Mouse (Mus musculus) myocyte (in vitro differentiated cells): Measurements from ENCODE around the gene Rtbdn. TPM values are rescaled to one million over a fixed set of nuclear protein-coding genes. Genes with fewer than 3 reads are reported as not detected.

Experiments
- H3K27me3 ChIP-seq: one replicate; pipeline ENCODE4 v1.6.1; 2011; ENCODE audit not compliant: control insufficient read depth, insufficient read depth, insufficient read length
- H3K36me3 ChIP-seq: one replicate; pipeline ENCODE4 v1.6.1; 2011; ENCODE audit not compliant: control insufficient read depth, insufficient read depth
- H3K4me2 ChIP-seq: one replicate; pipeline ENCODE4 v1.6.1; 2011; ENCODE audit warnings: low read depth, control low read depth
- H3K4me3 ChIP-seq: one replicate; pipeline ENCODE4 v1.5.1; 2011; ENCODE audit warnings: mild to moderate bottlenecking, control low read depth, moderate library complexity
- H3K79me2 ChIP-seq: one replicate; pipeline ENCODE4 v1.6.1; 2011; ENCODE audit not compliant: control insufficient read depth, insufficient read depth
- H3ac ChIP-seq: one replicate; pipeline ENCODE4 v1.6.1; 2011; ENCODE audit not compliant: control insufficient read depth, insufficient read length
- CEBPB ChIP-seq: IDR thresholded peaks from 2 replicates; pipeline ENCODE4 v1.6.1; 2011; ENCODE audit warnings: mild to moderate bottlenecking, moderate library complexity; ENCODE audit not compliant: poor library complexity, insufficient read depth, severe bottlenecking
- E2F4 ChIP-seq: IDR thresholded peaks from one replicate; pipeline ENCODE4 v1.6.1; 2011; ENCODE audit warnings: mild to moderate bottlenecking, control low read depth, moderate library complexity; ENCODE audit not compliant: insufficient read depth
- MAX ChIP-seq: IDR thresholded peaks from one replicate; pipeline ENCODE4 v1.6.1; 2011; ENCODE audit warnings: low read depth, mild to moderate bottlenecking, control low read depth
- MYOD1 ChIP-seq, 3 experiments: IDR thresholded peaks; one replicate each; pipeline ENCODE4 v1.6.1; 2011; ENCODE audit warnings: control low read depth in 2 of 3, low read depth in 2 of 3, mild to moderate bottlenecking in 2 of 3, moderate library complexity in 1 of 3; ENCODE audit not compliant: insufficient read length in 2 of 3, control insufficient read depth in 1 of 3
- MYOG ChIP-seq, 3 experiments: IDR thresholded peaks; one replicate each; pipeline ENCODE4 v1.6.1; 2011; ENCODE audit warnings: control low read depth in 2 of 3, low read depth in 2 of 3, mild to moderate bottlenecking in 2 of 3; ENCODE audit not compliant: insufficient read length in 2 of 3, control insufficient read depth in 1 of 3, insufficient read depth in 1 of 3
- POLR2A ChIP-seq: IDR thresholded peaks from one replicate; pipeline ENCODE4 v1.6.1; 2011; ENCODE audit warnings: low read depth, mild to moderate bottlenecking, control low read depth, moderate library complexity; ENCODE audit not compliant: insufficient read length
- POLR2AphosphoS2 ChIP-seq: IDR thresholded peaks from one replicate; pipeline ENCODE4 v1.6.1; 2011; ENCODE audit warnings: low read depth, control low read depth; ENCODE audit not compliant: insufficient read length
- REST ChIP-seq: IDR thresholded peaks from one replicate; pipeline ENCODE4 v1.6.1; 2011; ENCODE audit warnings: mild to moderate bottlenecking, control low read depth, moderate library complexity; ENCODE audit not compliant: insufficient read depth, insufficient read length
- SRF ChIP-seq: IDR thresholded peaks from one replicate; pipeline ENCODE4 v1.6.1; 2011; ENCODE audit warnings: low read depth; ENCODE audit not compliant: control insufficient read depth, insufficient read length
- TCF12 ChIP-seq: IDR thresholded peaks from one replicate; pipeline ENCODE4 v1.6.1; 2011; ENCODE audit warnings: mild to moderate bottlenecking, control low read depth; ENCODE audit not compliant: poor library complexity, insufficient read depth, severe bottlenecking
- TCF3 ChIP-seq: IDR thresholded peaks from one replicate; pipeline ENCODE4 v1.6.1; 2011; ENCODE audit warnings: low read depth, control low read depth; ENCODE audit not compliant: insufficient read length
- USF1 ChIP-seq: IDR thresholded peaks from one replicate; pipeline ENCODE4 v1.6.1; 2011; ENCODE audit warnings: low read depth, mild to moderate bottlenecking, control low read depth, moderate library complexity
- polyA plus RNA-seq: library from polyadenylated mRNA; unstranded; fragments of >200 nt; fragmentation: generic; extraction: Trizol; gene quantifications from one replicate; pipeline ENCODE4 v1.2.1, GENCODE M21; 2012; ENCODE audit warnings: missing spikeins

Gene Rtbdn
- polyA plus RNA-seq, 1 experiment = not detected

DNA sequence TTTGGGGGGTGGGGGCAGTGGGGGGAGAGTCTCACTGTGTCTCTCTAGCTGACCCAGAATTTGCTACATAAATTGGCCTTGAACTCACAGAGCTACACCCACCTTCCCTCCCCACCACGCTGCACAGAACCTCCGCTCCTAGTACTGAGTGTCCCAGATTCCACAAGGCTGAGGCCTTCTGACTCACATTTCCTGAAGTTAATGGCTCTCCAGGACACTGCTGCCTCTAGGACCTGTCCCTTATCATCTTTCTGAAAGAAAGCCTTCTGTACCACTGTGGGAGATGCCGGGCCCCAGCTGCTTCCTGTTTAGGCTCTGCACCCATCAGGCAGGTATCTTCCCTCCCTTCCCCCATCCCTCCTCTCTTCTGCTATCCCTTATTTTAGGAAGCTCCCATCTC lies 19.8 kb downstream of the Rtbdn start:
- Histone ChIP-seq H3K79me2 (peaks cover 14% of the 10 kb centered on the region), H3K4me2 (peak overlapping the region; percentile 68), H3ac (no peak overlapping the region), H3K27me3 (no peaks in the 10 kb centered on the region), H3K4me3 (no peak overlapping the region), H3K36me3 (no peaks in the 10 kb centered on the region)
- no peak for TF ChIP-seq POLR2AphosphoS2
- TF ChIP-seq MYOD1 (IDR thresholded peaks at IDR 0.05; ENCODE audit: control insufficient read depth in 1 of 3, insufficient read length in 2 of 3, low read depth in 2 of 3) = no peak
- no peak for TF ChIP-seq SRF

DNA sequence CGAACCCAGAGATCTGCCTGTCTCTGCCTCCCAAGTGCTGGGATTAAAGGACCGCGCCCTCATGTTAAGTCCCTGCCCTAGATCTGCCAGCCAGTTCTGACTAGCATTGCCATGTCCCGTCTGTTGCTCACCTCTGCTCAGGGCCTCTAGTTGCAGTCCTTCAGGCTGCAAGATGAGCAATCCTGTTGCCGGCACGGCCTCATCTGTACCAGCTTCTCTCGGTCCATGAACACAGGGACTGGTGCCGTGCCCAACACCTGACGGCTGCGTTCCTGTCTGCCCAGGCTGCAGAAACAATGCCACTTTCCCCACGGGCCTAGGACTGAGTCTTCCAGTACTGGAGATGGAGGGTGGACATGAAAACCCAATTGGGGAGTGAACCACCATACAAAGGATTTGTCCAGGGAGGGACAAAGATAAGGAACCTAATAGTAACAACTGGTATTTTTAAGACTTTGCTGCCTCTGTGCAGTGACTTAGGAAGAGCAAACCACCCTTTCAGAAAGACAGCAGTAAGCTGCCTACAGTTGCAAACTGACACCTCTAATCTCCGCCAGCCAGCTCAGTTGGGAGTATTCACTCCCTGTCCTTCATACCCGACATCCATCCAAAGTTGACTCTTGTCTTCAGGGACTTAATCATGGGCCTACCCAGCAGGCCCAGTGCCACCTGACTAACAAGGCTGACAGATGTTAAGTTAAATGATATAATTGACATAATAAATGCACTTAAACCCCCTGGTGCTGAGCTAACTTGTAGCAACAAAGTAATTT lies 20.9 kb downstream of the Rtbdn start:
- Histone ChIP-seq H3K4me3 (peak overlapping the region; percentile 99), H3K4me2 (peak overlapping the region; percentile 71), H3K27me3 (no peaks in the 10 kb centered on the region), H3K79me2 (peaks cover 14% of the 10 kb centered on the region), H3ac (no peak overlapping the region), H3K36me3 (peaks cover 3% of the 10 kb centered on the region)
- TF ChIP-seq E2F4 = no peak
- TF ChIP-seq MAX = no peak
- no peak for TF ChIP-seq MYOD1 (IDR thresholded peaks at IDR 0.05; ENCODE audit: control insufficient read depth in 1 of 3, insufficient read length in 2 of 3, low read depth in 2 of 3)
- no peak for TF ChIP-seq USF1
- no peak for TF ChIP-seq POLR2A
- TF ChIP-seq SRF = no peak
- TF ChIP-seq TCF3 = no peak
- TF ChIP-seq MYOG (IDR thresholded peaks at IDR 0.05; ENCODE audit: control insufficient read depth in 1 of 3, insufficient read depth in 1 of 3, insufficient read length in 2 of 3, low read depth in 2 of 3) = no peak
- TF ChIP-seq REST = no peak
- no peak for TF ChIP-seq CEBPB
- no peak for TF ChIP-seq TCF12
- TF ChIP-seq POLR2AphosphoS2 = no peak

DNA sequence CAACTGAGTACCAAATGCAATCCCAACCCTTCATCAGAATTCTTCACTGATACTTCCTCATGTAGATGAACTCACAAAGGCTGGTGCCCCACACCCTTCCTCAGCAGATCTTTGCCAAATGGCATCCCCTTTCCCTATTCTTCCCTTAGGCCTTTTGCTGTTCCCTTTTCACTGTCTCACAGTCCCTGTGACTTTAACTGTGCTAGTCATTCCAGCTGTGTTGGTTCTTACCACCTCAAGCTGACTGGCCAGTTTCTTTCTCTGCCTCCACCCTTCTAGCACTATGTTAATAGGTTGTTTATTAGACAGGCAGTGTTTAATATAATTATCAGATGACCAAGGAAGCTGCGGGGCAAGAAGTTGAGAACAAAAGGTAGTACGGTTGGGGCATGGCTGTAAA lies 21.9 kb downstream of the Rtbdn start:
- peak overlapping the region; percentile 99 for H3K4me3 ChIP-seq
- H3K4me2 ChIP-seq = peak overlapping the region; percentile 71
- no peak for TF ChIP-seq USF1
- TF ChIP-seq TCF12 = no peak
- TF ChIP-seq TCF3 = no peak
- no peak for TF ChIP-seq SRF
- no peaks in the 10 kb centered on the region for H3K27me3 ChIP-seq
- peaks cover 14% of the 10 kb centered on the region for H3K79me2 ChIP-seq
- H3ac ChIP-seq = peak overlapping the region; percentile 79
- peaks cover 7% of the 10 kb centered on the region for H3K36me3 ChIP-seq

DNA sequence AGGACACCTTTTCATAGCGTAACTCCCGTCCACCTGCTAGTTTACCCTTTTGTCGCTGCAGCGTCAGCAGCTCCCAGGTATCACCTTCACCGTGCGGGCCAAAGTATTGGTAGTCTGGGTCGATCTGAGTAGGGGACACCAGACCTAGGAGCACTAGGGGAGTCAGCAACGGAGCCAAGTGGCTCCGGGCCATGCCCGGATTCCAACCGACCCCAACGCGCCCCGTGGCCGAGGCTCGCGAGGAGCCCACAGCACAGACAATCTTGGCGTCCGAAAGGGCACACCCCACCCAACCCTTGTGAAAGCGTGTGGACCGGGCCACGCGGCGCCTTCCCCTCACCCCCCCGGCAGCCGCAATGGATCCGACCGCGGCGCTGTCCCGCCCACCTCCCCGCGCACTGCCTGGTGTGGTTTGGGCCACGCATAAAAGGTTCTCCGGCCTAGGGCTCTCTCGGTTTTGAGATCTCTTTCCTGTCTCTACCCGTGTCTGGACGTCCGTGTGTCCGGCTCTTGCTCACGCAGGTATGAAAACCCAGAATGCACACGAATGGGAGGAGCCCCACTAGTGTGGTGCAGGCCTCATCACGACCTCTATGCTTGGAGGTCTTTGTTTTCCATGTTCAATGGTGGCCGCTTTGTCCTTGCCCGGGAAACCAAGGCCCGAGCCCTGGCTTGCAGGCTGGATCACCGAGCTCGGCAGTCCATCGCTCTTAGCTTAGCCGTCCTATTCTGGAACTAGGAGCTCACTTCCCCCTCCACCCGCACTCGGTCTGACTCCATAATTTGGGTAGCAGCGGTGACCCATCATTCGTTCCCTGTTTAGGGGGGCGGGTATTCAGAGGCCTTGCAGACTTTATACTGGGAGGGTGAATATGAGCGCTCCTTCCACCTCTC lies 22.7 kb downstream of the Rtbdn start, which contains the start of the genes Gm49661, Prdx2 and Rnaseh2a:
Gene Gm49661, minus strand, starts transcription at position 193 of the 894 bp plus-strand sequence.
Gene Prdx2, plus strand, starts transcription at position 347 of the 894 bp plus-strand sequence.
Gene Rnaseh2a, minus strand, starts transcription at position 527 of the 894 bp plus-strand sequence.
- peak within 1 kb of the TSS; percentile 71 for H3K4me2 ChIP-seq
- peak within 1 kb of the TSS; percentile 99 for H3K4me3 ChIP-seq
- H3ac ChIP-seq = peak within 1 kb of the TSS; percentile 79
- TF ChIP-seq POLR2AphosphoS2 = peak; percentile 67
- TF ChIP-seq TCF12 = no peak
- no peak for TF ChIP-seq CEBPB
- peak in 1 of 3 experiments; percentile 1 for TF ChIP-seq MYOG (IDR thresholded peaks at IDR 0.05; ENCODE audit: control insufficient read depth in 1 of 3, insufficient read depth in 1 of 3, insufficient read length in 2 of 3, low read depth in 2 of 3)
- no peak for TF ChIP-seq MYOD1 (IDR thresholded peaks at IDR 0.05; ENCODE audit: control insufficient read depth in 1 of 3, insufficient read length in 2 of 3, low read depth in 2 of 3)
- TF ChIP-seq POLR2A = peak; percentile 73
- TF ChIP-seq USF1 = no peak
- TF ChIP-seq E2F4 = no peak
- TF ChIP-seq MAX = no peak
- TF ChIP-seq REST = no peak
- no peak for TF ChIP-seq TCF3
- no peak for TF ChIP-seq SRF
- peaks cover 7% of the 10 kb centered on the region for H3K36me3 ChIP-seq
- H3K27me3 ChIP-seq = no peaks in the 10 kb centered on the region
- H3K79me2 ChIP-seq = peaks cover 14% of the 10 kb centered on the region
